Mouse (Mus musculus) megakaryocyte, embryonic 14.5 days (primary cell): ENCODE results near the gene Ube2s.

ENCODE experiments used
- FLI1 ChIP-seq: IDR thresholded peaks from 2 replicates; pipeline ENCODE4 v1.6.1; 2012; ENCODE audit warnings: low read length, inconsistent platforms, mixed read lengths
- GATA1 ChIP-seq: IDR thresholded peaks from 3 replicates; pipeline ENCODE4 v1.6.1; 2012; ENCODE audit warnings: mixed read lengths, low read length, inconsistent platforms, borderline replicate concordance

DNA sequence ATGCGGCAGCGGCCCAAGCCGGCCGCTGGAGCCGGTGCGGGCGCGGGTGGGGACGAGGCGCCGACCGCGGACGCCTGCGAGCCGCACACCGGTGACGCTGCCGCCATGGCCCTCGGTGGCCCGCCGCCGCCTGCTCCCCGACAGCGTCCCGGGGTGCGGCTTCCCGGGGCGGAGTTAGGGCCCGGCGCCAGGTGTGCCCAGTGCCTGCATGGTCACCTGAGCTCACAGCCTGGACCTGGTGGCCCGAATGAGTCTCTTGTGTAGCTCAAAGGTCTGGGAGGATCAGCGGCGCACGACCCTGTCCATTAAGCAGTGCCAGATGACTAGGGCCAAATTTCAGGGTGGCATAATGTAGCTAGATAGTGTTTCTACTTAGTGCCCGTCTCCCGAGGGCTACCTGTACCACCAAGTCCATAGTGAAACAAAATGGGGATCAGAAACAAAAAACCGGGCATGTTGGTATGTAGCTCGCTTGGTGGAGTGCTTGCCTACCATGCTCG, 22.9 kb downstream of the Ube2s start, which contains the start of gene Tmem238:
- no peak for TF ChIP-seq GATA1
- TF ChIP-seq FLI1: no peak
